Mouse (Mus musculus): Measurements from ENCODE around the gene E330017A01Rik.

E330017A01Rik gene

DNA sequence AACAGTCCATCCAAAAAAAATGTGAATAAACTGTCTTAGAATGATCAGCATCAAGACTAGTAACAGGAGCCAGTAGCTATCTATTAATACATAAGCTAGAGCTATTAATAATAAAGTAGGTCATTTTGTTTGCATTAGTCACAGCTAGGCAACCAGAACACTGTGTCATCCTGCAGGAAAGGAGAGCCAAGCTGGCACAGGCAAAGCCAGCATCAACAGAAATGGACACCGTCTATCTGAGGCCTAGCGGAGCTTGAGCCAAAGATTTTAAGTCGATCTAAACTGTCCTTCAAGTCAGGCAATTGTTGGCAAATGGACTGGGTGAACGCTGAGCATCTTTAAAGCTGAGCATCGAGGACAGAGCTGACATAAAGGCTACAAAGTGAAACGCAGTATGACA is 37.7 kb downstream of the E330017A01Rik start:
- in situ Hi-C loops (cut with MseI, MboI), result no loop called here

- in situ Hi-C loops (cut with MseI, MboI), result no loop called here
Measured at GRCm38 (mm10) chr16:58591299-58591698, 47.2 kb downstream of the E330017A01Rik start.

DNA sequence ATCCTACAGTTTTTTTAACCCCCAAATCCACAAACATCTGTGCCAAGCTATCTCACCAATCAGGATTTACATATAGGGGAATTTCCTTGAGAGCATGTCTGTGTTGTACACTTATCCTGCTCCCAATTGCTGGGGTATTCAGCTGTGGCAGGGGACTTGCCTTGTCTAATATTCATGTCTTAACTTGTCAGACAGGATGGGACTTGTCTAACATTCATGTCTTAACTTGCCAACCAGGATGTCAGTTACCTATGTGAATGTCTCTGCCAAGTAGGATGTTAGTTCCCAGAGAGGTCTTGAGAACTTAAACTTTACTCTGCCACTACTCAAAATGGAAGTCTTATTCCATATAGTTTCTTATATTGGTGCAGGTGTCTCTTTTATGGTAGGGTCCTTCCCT is 49.1 kb downstream of the E330017A01Rik start:
- in situ Hi-C loops (cut with MseI, MboI), result no loop called here
